Mouse (Mus musculus) stomach, embryonic 14.5 days (tissue): ENCODE measurements around the gene Fam49a. TPM values are rescaled to one million over a fixed set of nuclear protein-coding genes. Genes with fewer than 3 reads are reported as not detected.

Experiments
- ATAC-seq: fragments of 200-750 bp; cut with Nextera tagmentation; 2 replicates; pipeline ENCODE4 v1.8.0; 2017; ENCODE audit warnings: low read depth, moderate TSS enrichment; ENCODE audit not compliant: insufficient number of reproducible peaks, insufficient read depth, low FRiP score
- H3K27ac ChIP-seq: fragments of 300-500 bp; sonication (generic); 2 replicates; pipeline ENCODE4 v1.5.1; 2014; ENCODE audit warnings: mild to moderate bottlenecking, low read length, moderate library complexity, mixed read lengths
- H3K27me3 ChIP-seq: fragments of 300-500 bp; sonication (generic); 2 replicates; pipeline ENCODE4 v1.6.1; 2014; ENCODE audit warnings: low read length, control low read depth, mixed read lengths; ENCODE audit not compliant: control insufficient read depth, insufficient read depth
- H3K36me3 ChIP-seq: fragments of 300-500 bp; sonication (generic); 2 replicates; pipeline ENCODE4 v1.6.1; 2014; ENCODE audit warnings: mild to moderate bottlenecking, control low read depth, low read length, moderate library complexity, mixed read lengths; ENCODE audit not compliant: control insufficient read depth, insufficient read depth
- H3K4me1 ChIP-seq: fragments of 300-500 bp; sonication (generic); 2 replicates; pipeline ENCODE4 v1.6.1; 2014; ENCODE audit warnings: low read length, control low read depth, mixed read lengths; ENCODE audit not compliant: control insufficient read depth, insufficient read depth
- H3K4me2 ChIP-seq: fragments of 300-500 bp; sonication (generic); replicated peaks from 2 replicates; pipeline ENCODE4 v1.6.1; 2014; ENCODE audit warnings: low read depth, low read length, control low read depth
- H3K4me3 ChIP-seq: fragments of 300-500 bp; sonication (generic); 2 replicates; pipeline ENCODE4 v1.5.1; 2014; ENCODE audit warnings: low read depth, low read length, control low read depth
- H3K9ac ChIP-seq: fragments of 300-500 bp; sonication (generic); replicated peaks from 2 replicates; pipeline ENCODE4 v1.6.1; 2014; ENCODE audit warnings: low read depth, mild to moderate bottlenecking, control low read depth, low read length, moderate library complexity, mixed read lengths
- H3K9me3 ChIP-seq: fragments of 300-500 bp; sonication (generic); 2 replicates; pipeline ENCODE4 v1.6.1; 2016; ENCODE audit warnings: low read depth, low read length, control low read depth; ENCODE audit not compliant: control insufficient read depth
- WGBS: fragments of 180-500 bp; shearing (Covaris S2); extraction: QIAGEN DNeasy Blood & Tissue Kit; methylation state at CpG from one replicate; pipeline ENCODE4 v1.1.7; 2014; 5-methylcytosine and 5-hydroxymethylcytosine counted together
- polyA plus RNA-seq: library from polyadenylated mRNA; unstranded; fragments of >200 nt; fragmentation: Nextera tagmentation; extraction: Ambion mirVana; gene quantifications from 2 replicates; pipeline ENCODE4 v1.2.1, GENCODE M21; 2014

The Fam49a gene
- polyA plus RNA-seq = 16.4 and 19.9 TPM in 2 replicates

- no peaks in the 10 kb centered on the region for H3K27me3 ChIP-seq
- no peak within 1 kb of the TSS for H3K27ac ChIP-seq
- peak within 1 kb of the TSS; percentile 67 for H3K9ac ChIP-seq
- ATAC-seq = peak; percentile 89
- H3K4me1 ChIP-seq = peaks cover 17% of the 10 kb centered on the region; the same call in 1 of the 2 replicates
- peak within 1 kb of the TSS; percentile 59 for H3K4me3 ChIP-seq
- peak within 1 kb of the TSS; percentile 87 for H3K4me2 ChIP-seq
- no peaks in the 10 kb centered on the region for H3K36me3 ChIP-seq
- no peaks in the 10 kb centered on the region for H3K9me3 ChIP-seq
- under 1% methylated on average over 58 of the region's 62 CpGs for WGBS
These were observed at the start of gene Fam49a for GRCm38 (mm10) chr12:12261987-12262971. Gene Fam49a (plus strand): TSS chr12:12262139.

- no peak overlapping the region for H3K4me3 ChIP-seq
- WGBS = 55% methylated on average over 3 of the region's 3 CpGs
- H3K27ac ChIP-seq = no peak overlapping the region
- H3K36me3 ChIP-seq = no peaks in the 10 kb centered on the region
- H3K4me2 ChIP-seq = no peak overlapping the region
- ATAC-seq = no peak
- H3K9ac ChIP-seq = no peak overlapping the region
- no peaks in the 10 kb centered on the region for H3K4me1 ChIP-seq
- H3K9me3 ChIP-seq = no peaks in the 10 kb centered on the region
- H3K27me3 ChIP-seq = no peaks in the 10 kb centered on the region
These were observed 48.4 kb upstream of the Fam49a start for GRCm38 (mm10) chr12:12213536-12213935.

GRCm38 (mm10) chr12:12218947-12219346 is 43.0 kb upstream of the Fam49a start:
- Histone ChIP-seq H3K9ac (no peak overlapping the region), H3K27ac (no peak overlapping the region), H3K36me3 (no peaks in the 10 kb centered on the region), H3K27me3 (no peaks in the 10 kb centered on the region), H3K9me3 (no peaks in the 10 kb centered on the region), H3K4me2 (no peak overlapping the region), H3K4me3 (no peak overlapping the region), H3K4me1 (no peaks in the 10 kb centered on the region)
- 61% methylated on average over 5 of the region's 5 CpGs for WGBS
- ATAC-seq = no peak

- WGBS = 68% methylated on average over 8 of the region's 8 CpGs
- no peak overlapping the region for H3K9ac ChIP-seq
- H3K36me3 ChIP-seq = no peaks in the 10 kb centered on the region
- H3K27ac ChIP-seq = no peak overlapping the region
- H3K4me3 ChIP-seq = no peak overlapping the region
- no peaks in the 10 kb centered on the region for H3K4me1 ChIP-seq
- H3K4me2 ChIP-seq = no peak overlapping the region
- no peaks in the 10 kb centered on the region for H3K9me3 ChIP-seq
- H3K27me3 ChIP-seq = no peaks in the 10 kb centered on the region
- no peak for ATAC-seq
These were observed 41.0 kb upstream of the Fam49a start for GRCm38 (mm10) chr12:12220755-12221496.

GRCm38 (mm10) chr12:12222585-12223290 is 39.2 kb upstream of the Fam49a start:
- Histone ChIP-seq H3K9ac (no peak overlapping the region), H3K4me3 (no peak overlapping the region), H3K9me3 (no peaks in the 10 kb centered on the region), H3K4me2 (no peak overlapping the region), H3K36me3 (no peaks in the 10 kb centered on the region), H3K27me3 (no peaks in the 10 kb centered on the region), H3K4me1 (no peaks in the 10 kb centered on the region), H3K27ac (no peak overlapping the region)
- WGBS = 76% methylated on average over 9 of the region's 9 CpGs
- ATAC-seq = no peak

GRCm38 (mm10) chr12:12223336-12223735 is 38.6 kb upstream of the Fam49a start:
- Histone ChIP-seq H3K4me3 (no peak overlapping the region), H3K4me2 (no peak overlapping the region), H3K4me1 (no peaks in the 10 kb centered on the region), H3K9ac (no peak overlapping the region), H3K36me3 (no peaks in the 10 kb centered on the region), H3K27ac (no peak overlapping the region), H3K27me3 (no peaks in the 10 kb centered on the region), H3K9me3 (no peaks in the 10 kb centered on the region)
- no peak for ATAC-seq
- 71% methylated on average over 2 of the region's 2 CpGs for WGBS

- ATAC-seq = no peak
- 83% methylated on average over 6 of the region's 6 CpGs for WGBS
These were observed 36.2 kb upstream of the Fam49a start for GRCm38 (mm10) chr12:12225706-12226105.

GRCm38 (mm10) chr12:12227594-12227993 is 34.3 kb upstream of the Fam49a start:
- no peaks in the 10 kb centered on the region for H3K9me3 ChIP-seq
- H3K4me3 ChIP-seq = no peak overlapping the region
- 69% methylated on average over 3 of the region's 3 CpGs for WGBS
- ATAC-seq = no peak
- H3K27me3 ChIP-seq = no peaks in the 10 kb centered on the region
- no peak overlapping the region for H3K27ac ChIP-seq
- no peak overlapping the region for H3K9ac ChIP-seq
- no peaks in the 10 kb centered on the region for H3K36me3 ChIP-seq
- H3K4me2 ChIP-seq = no peak overlapping the region
- H3K4me1 ChIP-seq = no peaks in the 10 kb centered on the region

More at GRCm38 (mm10) chr12:12225706-12226105, 36.2 kb upstream of the Fam49a start:
- H3K4me1 ChIP-seq = no peaks in the 10 kb centered on the region
- H3K27me3 ChIP-seq = no peaks in the 10 kb centered on the region
- no peaks in the 10 kb centered on the region for H3K36me3 ChIP-seq
- no peak overlapping the region for H3K9ac ChIP-seq
- no peak overlapping the region for H3K27ac ChIP-seq
- no peak overlapping the region for H3K4me2 ChIP-seq
- no peaks in the 10 kb centered on the region for H3K9me3 ChIP-seq
- H3K4me3 ChIP-seq = no peak overlapping the region
